Mouse (Mus musculus) lung, adult 2 months (tissue): ENCODE data around the gene Sncg.

ENCODE experiments used
- CTCF ChIP-seq: fragments of 200-500 bp; IDR thresholded peaks from 2 replicates; pipeline ENCODE4 v1.5.1; 2011; ENCODE audit warnings: mild to moderate bottlenecking, low read length, control low read depth; ENCODE audit not compliant: insufficient read depth
- POLR2A ChIP-seq: fragments of 200-500 bp; IDR thresholded peaks from 2 replicates; pipeline ENCODE4 v1.6.1; 2011; ENCODE audit warnings: low read depth, mild to moderate bottlenecking, control low read depth, low read length, borderline replicate concordance; ENCODE audit errors: extremely low read depth

DNA sequence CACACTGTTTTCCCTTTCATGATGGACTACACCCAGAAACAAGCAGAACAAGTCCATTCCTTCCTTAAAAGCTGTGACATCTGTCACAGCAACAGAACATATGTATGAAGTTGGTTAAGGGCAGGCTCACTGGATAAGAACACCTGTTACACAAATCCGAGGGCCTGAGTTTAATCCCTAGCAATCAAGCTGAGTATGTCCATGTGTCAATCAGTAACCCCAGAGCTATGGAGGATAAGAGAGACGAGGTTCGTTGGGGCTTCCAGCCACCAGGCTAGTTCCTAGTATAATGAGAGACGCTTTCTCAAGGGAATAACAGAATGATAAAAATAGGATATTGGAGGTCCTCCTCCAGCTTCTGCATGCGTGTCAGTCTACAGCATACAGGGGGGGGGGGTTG, 42.9 kb upstream of the Sncg start:
- no peak for TF ChIP-seq CTCF
- no peak for TF ChIP-seq POLR2A
